Mouse (Mus musculus) embryonic facial prominence, embryonic 11.5 days (tissue): ENCODE data around the gene Plekha7. TPM values are rescaled to one million over a fixed set of nuclear protein-coding genes. Genes with fewer than 3 reads are reported as not detected.

Experiments
- ATAC-seq: fragments of 200-750 bp; cut with Nextera tagmentation; replicated peaks from 2 replicates; pipeline ENCODE4 v1.8.0; 2017; ENCODE audit warnings: low read depth; ENCODE audit not compliant: insufficient number of reproducible peaks, low FRiP score, low TSS enrichment
- DNase-seq: peaks from one replicate; pipeline ENCODE4 v3.0.0-alpha.2; 2015; ENCODE audit warnings: low spot score
- H3K27ac ChIP-seq: fragments of 300-500 bp; sonication (generic); replicated peaks from 2 replicates; pipeline ENCODE4 v1.5.1; 2014; ENCODE audit warnings: mild to moderate bottlenecking, low read depth, low read length, control low read depth
- H3K27me3 ChIP-seq: fragments of 300-500 bp; sonication (generic); 2 replicates; pipeline ENCODE4 v1.6.1; 2014; ENCODE audit warnings: mild to moderate bottlenecking, low read length, moderate library complexity, mixed read lengths; ENCODE audit not compliant: control insufficient read depth, insufficient read depth
- H3K36me3 ChIP-seq: fragments of 300-500 bp; sonication (generic); replicated peaks from 2 replicates; pipeline ENCODE4 v1.6.1; 2014; ENCODE audit warnings: low read depth, mild to moderate bottlenecking, low read length, moderate library complexity, mixed read lengths; ENCODE audit not compliant: control insufficient read depth, insufficient read depth
- H3K4me1 ChIP-seq: fragments of 300-500 bp; sonication (generic); 2 replicates; pipeline ENCODE4 v1.6.1; 2014; ENCODE audit warnings: low read length, mixed read lengths; ENCODE audit not compliant: control insufficient read depth, insufficient read depth
- H3K4me2 ChIP-seq: fragments of 300-500 bp; sonication (generic); 2 replicates; pipeline ENCODE4 v1.6.1; 2014; ENCODE audit warnings: low read depth, mild to moderate bottlenecking, control low read depth, low read length, moderate library complexity
- H3K4me3 ChIP-seq: fragments of 300-500 bp; sonication (generic); 2 replicates; pipeline ENCODE4 v1.5.1; 2014; ENCODE audit warnings: low read depth, low read length, control low read depth
- H3K9ac ChIP-seq: fragments of 300-500 bp; sonication (generic); replicated peaks from 2 replicates; pipeline ENCODE4 v1.6.1; 2014; ENCODE audit warnings: mild to moderate bottlenecking, control low read depth, low read length
- H3K9me3 ChIP-seq: fragments of 300-500 bp; sonication (generic); replicated peaks from 2 replicates; pipeline ENCODE4 v1.6.1; 2016; ENCODE audit warnings: mild to moderate bottlenecking, low read length, inconsistent platforms, mixed read lengths; ENCODE audit not compliant: control insufficient read depth
- WGBS: fragments of 180-500 bp; shearing (Covaris S2); extraction: QIAGEN DNeasy Blood & Tissue Kit; methylation state at CpG from one replicate; pipeline ENCODE4 v1.1.7; 2014; 5-methylcytosine and 5-hydroxymethylcytosine counted together
- polyA plus RNA-seq: library from polyadenylated mRNA; unstranded; fragments of >200 nt; fragmentation: Nextera tagmentation; extraction: Ambion mirVana; gene quantifications from 2 replicates; pipeline ENCODE4 v1.2.1, GENCODE M21; 2014

Plekha7 gene
- polyA plus RNA-seq, 1 experiment from 2014 or later = 3.6 TPM

- WGBS = 86% methylated on average over 4 of the region's 4 CpGs
- H3K4me1 ChIP-seq = no peaks in the 10 kb centered on the region
- H3K27me3 ChIP-seq = no peaks in the 10 kb centered on the region
- no peaks in the 10 kb centered on the region for H3K9me3 ChIP-seq
- H3K9ac ChIP-seq = no peak overlapping the region
- H3K36me3 ChIP-seq = no peaks in the 10 kb centered on the region
- DNase-seq = no peak
- no peak overlapping the region for H3K4me2 ChIP-seq
- no peak overlapping the region for H3K4me3 ChIP-seq
- no peak overlapping the region for H3K27ac ChIP-seq
- ATAC-seq = no peak
Measured at GRCm38 (mm10) chr7:116120737-116121136, 187.4 kb downstream of the Plekha7 start.

DNA sequence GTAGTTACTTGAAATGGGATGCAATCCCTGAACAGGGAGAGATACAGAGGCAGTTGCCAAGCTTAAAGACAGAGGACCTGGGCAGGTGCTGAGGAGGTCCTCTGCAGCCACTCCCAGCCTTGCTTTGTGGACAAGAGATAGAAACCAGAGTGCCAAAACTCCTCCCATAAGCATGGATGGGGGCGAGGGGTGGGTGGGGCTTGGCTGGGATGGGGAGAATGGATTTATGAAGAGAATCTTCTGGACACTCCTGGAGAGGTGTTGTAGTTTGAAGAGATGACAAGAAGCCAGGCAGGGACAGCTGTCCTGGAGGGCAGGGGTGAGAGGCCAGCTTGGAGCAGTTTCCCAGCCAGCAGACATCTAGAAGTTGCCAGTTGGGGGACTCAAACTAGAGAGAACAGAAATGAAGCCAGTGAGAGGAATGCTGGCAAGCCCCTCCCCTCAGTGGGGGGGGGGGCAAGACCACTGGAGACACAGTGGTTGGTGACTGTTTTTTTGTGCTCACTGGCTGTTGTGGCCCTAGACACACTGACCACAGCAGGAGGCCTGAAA is 188.8 kb downstream of the Plekha7 start:
- Histone ChIP-seq H3K27me3 (no peaks in the 10 kb centered on the region), H3K9me3 (no peaks in the 10 kb centered on the region), H3K4me2 (no peak overlapping the region), H3K36me3 (no peaks in the 10 kb centered on the region), H3K27ac (no peak overlapping the region), H3K4me3 (no peak overlapping the region), H3K9ac (no peak overlapping the region), H3K4me1 (no peaks in the 10 kb centered on the region)
- 76% methylated on average over 1 of the region's 1 CpGs for WGBS
- DNase-seq (no peak), ATAC-seq (no peak)

- no peak overlapping the region for H3K9ac ChIP-seq
- no peak overlapping the region for H3K27ac ChIP-seq
- no peak for DNase-seq
- H3K4me1 ChIP-seq = no peaks in the 10 kb centered on the region
- H3K9me3 ChIP-seq = no peaks in the 10 kb centered on the region
- H3K4me3 ChIP-seq = no peak overlapping the region
- no peak overlapping the region for H3K4me2 ChIP-seq
- H3K36me3 ChIP-seq = no peaks in the 10 kb centered on the region
- no peaks in the 10 kb centered on the region for H3K27me3 ChIP-seq
- 78% methylated on average over 2 of the region's 2 CpGs for WGBS
- no peak for ATAC-seq
Measured at GRCm38 (mm10) chr7:116115991-116116390, 192.2 kb downstream of the Plekha7 start.

DNA sequence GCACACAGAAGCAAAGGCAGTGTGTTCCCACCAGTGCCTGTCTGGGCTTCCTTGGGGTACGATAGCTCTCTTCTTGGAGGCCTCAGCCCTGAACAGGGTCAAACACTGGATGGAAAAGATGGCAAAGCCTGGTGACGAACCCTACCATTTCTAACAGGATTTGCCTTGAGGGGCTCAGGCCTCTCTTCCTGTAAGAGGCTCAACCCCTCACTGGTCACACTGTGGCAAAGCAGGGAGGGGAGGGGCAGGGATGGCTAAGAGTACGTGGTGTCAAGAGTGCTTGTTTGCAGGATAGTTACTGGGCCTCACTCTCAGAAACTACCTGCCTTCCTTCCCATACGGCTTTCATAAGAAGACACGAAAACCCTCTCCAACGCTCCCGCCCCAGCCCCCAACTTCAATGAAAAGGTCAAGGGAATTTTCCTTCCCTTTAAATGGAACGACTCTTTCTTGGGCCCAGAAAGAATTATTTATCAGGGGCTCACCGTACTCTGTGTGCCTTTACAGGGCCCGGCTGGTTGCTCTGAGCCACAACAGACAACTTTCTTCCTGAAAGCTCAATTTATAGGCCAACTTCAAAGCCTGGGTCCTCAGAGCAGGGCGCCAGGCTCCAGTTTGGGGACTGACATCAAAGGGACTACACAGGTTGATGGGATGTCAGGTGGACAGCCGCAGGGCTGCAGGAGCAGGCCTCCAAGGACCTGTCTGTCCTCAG is 192.8 kb downstream of the Plekha7 start:
- no peak overlapping the region for H3K4me2 ChIP-seq
- no peaks in the 10 kb centered on the region for H3K36me3 ChIP-seq
- H3K4me3 ChIP-seq = no peak overlapping the region
- no peaks in the 10 kb centered on the region for H3K9me3 ChIP-seq
- WGBS = 63% methylated on average over 12 of the region's 12 CpGs
- no peaks in the 10 kb centered on the region for H3K27me3 ChIP-seq
- H3K27ac ChIP-seq = no peak overlapping the region
- H3K4me1 ChIP-seq = no peaks in the 10 kb centered on the region
- no peak for DNase-seq
- no peak overlapping the region for H3K9ac ChIP-seq
- no peak for ATAC-seq

DNA sequence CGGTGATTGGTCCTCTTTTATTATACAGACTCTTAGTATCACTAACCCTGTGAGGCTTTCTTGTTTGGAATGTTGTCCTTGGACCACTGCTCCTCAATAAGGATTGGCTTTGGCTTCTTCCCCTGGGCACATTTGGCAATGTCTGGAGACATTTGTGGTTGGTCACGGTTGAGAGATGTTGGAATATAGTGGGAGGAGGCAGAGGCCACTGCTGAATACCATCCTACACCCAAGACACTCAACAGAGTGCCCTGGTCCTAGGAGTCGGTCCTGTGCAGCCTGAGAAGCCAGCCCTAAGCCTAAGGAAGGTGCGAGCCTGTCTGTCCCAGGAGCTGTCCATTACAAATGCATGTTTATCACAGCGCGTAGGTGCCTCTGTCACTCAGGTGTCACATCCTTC is 196.6 kb downstream of the Plekha7 start:
- DNase-seq = no peak
- no peaks in the 10 kb centered on the region for H3K36me3 ChIP-seq
- WGBS = 82% methylated on average over 6 of the region's 6 CpGs

DNA sequence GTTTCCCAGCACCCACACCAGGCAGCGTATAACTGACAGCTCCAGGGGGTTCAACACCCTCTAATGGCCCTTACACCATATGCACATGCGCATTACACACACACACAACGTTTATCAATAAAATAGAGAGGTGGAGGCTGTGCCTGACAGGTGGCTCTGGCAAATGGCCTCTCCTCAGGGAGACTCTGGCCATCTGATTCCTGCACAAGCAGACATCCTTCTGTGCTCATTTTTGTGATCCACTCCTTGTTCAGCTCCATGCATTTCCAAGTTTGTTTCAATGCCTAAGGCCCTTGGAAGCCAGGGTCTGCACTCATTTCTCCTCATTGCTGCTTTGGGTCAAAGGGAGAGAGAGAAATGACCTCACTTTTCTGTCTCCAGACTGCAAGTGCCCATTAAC is 197.5 kb downstream of the Plekha7 start:
- no peak for ATAC-seq

More for the DNA sequence above, 196.6 kb downstream of the Plekha7 start:
- H3K9ac ChIP-seq = no peak overlapping the region
- H3K27ac ChIP-seq = no peak overlapping the region
- no peak overlapping the region for H3K4me3 ChIP-seq
- no peaks in the 10 kb centered on the region for H3K27me3 ChIP-seq
- no peaks in the 10 kb centered on the region for H3K4me1 ChIP-seq
- ATAC-seq = no peak
- no peak overlapping the region for H3K4me2 ChIP-seq
- H3K9me3 ChIP-seq = no peaks in the 10 kb centered on the region

DNA sequence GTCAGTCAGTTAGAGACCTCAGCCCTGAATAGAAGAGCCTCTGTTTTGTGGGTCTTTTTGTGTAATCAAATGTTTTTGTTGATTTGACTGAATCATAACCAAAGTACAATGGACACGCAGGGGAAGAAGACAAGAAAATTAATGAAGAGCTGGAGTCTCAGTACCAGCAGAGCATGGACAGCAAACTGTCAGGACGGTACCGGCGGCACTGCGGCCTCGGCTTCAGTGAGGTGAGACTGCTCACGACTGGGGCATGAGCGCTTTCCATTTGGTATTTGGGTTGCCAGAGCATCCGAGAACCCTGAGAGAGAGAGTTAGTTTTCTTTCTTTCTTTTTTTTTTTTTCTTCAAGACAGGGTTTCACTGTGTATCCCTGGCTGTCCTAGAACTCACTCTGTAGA is 205.1 kb downstream of the Plekha7 start:
- ATAC-seq (no peak), DNase-seq (no peak)
- Histone ChIP-seq H3K4me2 (no peak overlapping the region), H3K9me3 (no peaks in the 10 kb centered on the region), H3K36me3 (no peaks in the 10 kb centered on the region; the same call in none of the 2 replicates), H3K27ac (no peak overlapping the region), H3K4me3 (no peak overlapping the region), H3K4me1 (no peaks in the 10 kb centered on the region), H3K27me3 (no peaks in the 10 kb centered on the region), H3K9ac (no peak overlapping the region)
- 94% methylated on average over 9 of the region's 9 CpGs for WGBS

More for the DNA sequence above, 197.5 kb downstream of the Plekha7 start:
- Histone ChIP-seq H3K36me3 (no peaks in the 10 kb centered on the region; the same call in 1 of the 2 replicates), H3K27me3 (no peaks in the 10 kb centered on the region), H3K4me3 (no peak overlapping the region), H3K27ac (no peak overlapping the region), H3K9me3 (no peaks in the 10 kb centered on the region), H3K9ac (no peak overlapping the region), H3K4me1 (no peaks in the 10 kb centered on the region), H3K4me2 (no peak overlapping the region)
- no peak for DNase-seq
- WGBS = 71% methylated on average over 3 of the region's 3 CpGs

- ATAC-seq = no peak
- Histone ChIP-seq H3K4me3 (no peak overlapping the region), H3K9me3 (no peaks in the 10 kb centered on the region), H3K27me3 (no peaks in the 10 kb centered on the region), H3K4me2 (no peak overlapping the region), H3K27ac (no peak overlapping the region), H3K9ac (no peak overlapping the region), H3K4me1 (no peaks in the 10 kb centered on the region), H3K36me3 (no peaks in the 10 kb centered on the region; the same call in 1 of the 2 replicates)
- 91% methylated on average over 7 of the region's 7 CpGs for WGBS
- no peak for DNase-seq
Measured at GRCm38 (mm10) chr7:116099952-116100528, 208.1 kb downstream of the Plekha7 start.
